Mouse (Mus musculus) ES-E14 (cell line): ENCODE measurements around the gene Nek6.

Experiments
- CHD2 ChIP-seq: IDR thresholded peaks from 2 replicates; pipeline ENCODE4 v1.6.1; 2014; ENCODE audit warnings: mild to moderate bottlenecking, low read depth, low read length, inconsistent platforms
- HCFC1 ChIP-seq: IDR thresholded peaks from 2 replicates; pipeline ENCODE4 v1.6.1; 2012; ENCODE audit warnings: low read length, inconsistent platforms, borderline replicate concordance; ENCODE audit not compliant: insufficient read depth
- MAFK ChIP-seq: IDR thresholded peaks from 2 replicates; pipeline ENCODE4 v1.6.1; 2014; ENCODE audit warnings: mild to moderate bottlenecking, low read depth, low read length, inconsistent platforms; ENCODE audit not compliant: insufficient read depth
- ZC3H11A ChIP-seq: IDR thresholded peaks from 2 replicates; pipeline ENCODE4 v1.6.1; 2012; ENCODE audit warnings: low read depth, mild to moderate bottlenecking, inconsistent platforms, low read length, borderline replicate concordance
- ZNF384 ChIP-seq: IDR thresholded peaks from 2 replicates; pipeline ENCODE4 v1.6.1; 2012; ENCODE audit warnings: low read depth, low read length, inconsistent platforms

- no peak for TF ChIP-seq CHD2
- no peak for TF ChIP-seq ZNF384
- TF ChIP-seq MAFK: no peak
- TF ChIP-seq ZC3H11A: no peak
- TF ChIP-seq HCFC1: no peak
Observed at GRCm38 (mm10) chr2:38501606-38502005, 9.8 kb upstream of the Nek6 start.
